Mouse (Mus musculus) lung, adult 10 weeks (tissue): ENCODE results near the gene Tril. TPM values are rescaled to one million over a fixed set of nuclear protein-coding genes. Genes with fewer than 3 reads are reported as not detected.

Source experiments
- polyA plus RNA-seq: library from polyadenylated mRNA; stranded (reverse); fragments of 350-450 nt; fragmentation: Illumina TruSeq; extraction: RNeasy Lipid Tissue Mini Kit (QIAGEN cat#74804); gene quantifications from one replicate; pipeline ENCODE4 v1.2.3, GENCODE M21; 2014; ENCODE audit warnings: low read depth, low replicate concordance; ENCODE audit not compliant: insufficient read depth

The Tril gene
- 5.0 TPM for polyA plus RNA-seq

GRCm38 (mm10) chr6:53820486-53820985 lies at the start of gene Tril:
Gene Tril (minus strand): TSS chr6:53820830.

Other genes with a start within 250 kb of the Tril start
- gene Cpvl, start 157.8 kb upstream of the Tril start, polyA plus RNA-seq = not detected
- gene Chn2, start 218.7 kb upstream of the Tril start, polyA plus RNA-seq = 6.1 TPM